Mouse (Mus musculus): ENCODE data around the gene Tnfrsf21.

Gene Tnfrsf21

GRCm38 (mm10) chr17:43016371-43017331 lies at the start of gene Tnfrsf21:
TSS of gene Tnfrsf21 (plus strand) at chr17:43016555.
- DNase-seq (ENCODE audit: low spot score) = peak; percentile 97

DNA sequence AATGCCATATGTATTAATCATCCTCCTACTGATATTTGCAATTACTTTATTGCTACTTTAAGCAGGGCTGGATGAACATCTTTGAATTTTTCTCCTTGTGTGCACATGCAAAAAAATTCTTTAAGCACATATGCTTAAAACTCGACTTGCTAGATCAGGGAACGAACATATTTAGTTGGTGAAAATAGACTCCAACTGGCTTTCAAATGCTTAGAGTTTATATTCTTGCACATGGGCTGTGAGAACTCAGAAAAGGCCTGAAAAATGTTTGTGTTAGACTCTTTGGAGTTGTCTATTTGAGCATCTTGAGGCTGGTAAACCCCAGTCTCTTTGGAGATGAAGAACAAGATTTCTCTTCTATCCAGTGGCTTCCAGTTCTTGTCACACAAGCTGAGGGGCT lies 48.2 kb upstream of the Tnfrsf21 start:
- no peak for DNase-seq (ENCODE audit: low spot score)

GRCm38 (mm10) chr17:42975312-42975996 lies 40.9 kb upstream of the Tnfrsf21 start:
- DNase-seq (ENCODE audit: low spot score) = no peak

- DNase-seq (ENCODE audit: low spot score) = no peak
These were observed 38.6 kb upstream of the Tnfrsf21 start for GRCm38 (mm10) chr17:42977766-42978165.

GRCm38 (mm10) chr17:42978345-42978744 lies 38.0 kb upstream of the Tnfrsf21 start:
- no peak for DNase-seq (ENCODE audit: low spot score)

DNA sequence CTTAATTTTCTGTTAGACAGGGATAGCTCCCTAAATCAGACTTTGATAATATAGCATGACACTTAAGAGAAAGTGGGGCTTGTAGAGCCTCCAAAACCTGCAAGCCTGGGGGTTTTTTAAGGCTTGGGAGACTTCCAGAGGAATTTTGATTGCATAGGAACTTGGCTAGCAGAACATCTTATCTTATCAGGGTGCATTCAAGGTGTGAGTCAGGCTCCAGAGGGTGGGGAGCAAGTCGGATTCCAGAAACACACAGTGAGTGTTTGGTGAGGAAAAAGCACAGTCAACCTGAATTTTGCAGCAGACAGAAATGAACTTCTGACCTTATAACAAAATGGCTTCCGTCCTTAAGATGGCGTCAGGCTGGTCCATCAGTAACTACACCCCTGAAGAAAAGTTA lies 34.5 kb upstream of the Tnfrsf21 start:
- DNase-seq (ENCODE audit: low spot score) = no peak

DNA sequence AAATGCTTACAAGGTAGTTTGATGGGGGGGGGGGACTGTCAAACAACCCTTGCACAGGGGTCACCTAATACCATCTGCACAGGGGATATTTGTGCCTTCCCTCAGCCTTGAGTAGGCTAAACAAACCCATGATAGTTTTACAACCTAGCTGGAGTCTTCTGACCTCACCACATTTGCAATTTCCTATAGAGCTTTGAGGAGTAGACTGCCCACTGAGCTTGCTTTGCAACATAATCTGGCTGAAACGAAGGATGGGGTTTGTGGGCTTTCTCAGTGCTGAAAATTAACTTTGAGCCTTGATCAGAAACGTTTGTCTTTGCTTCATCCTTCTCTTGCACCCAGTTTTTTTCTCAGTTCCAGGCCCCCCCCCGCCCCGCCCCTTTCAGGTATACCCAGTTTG lies 33.8 kb upstream of the Tnfrsf21 start:
- no peak for DNase-seq (ENCODE audit: low spot score)

DNA sequence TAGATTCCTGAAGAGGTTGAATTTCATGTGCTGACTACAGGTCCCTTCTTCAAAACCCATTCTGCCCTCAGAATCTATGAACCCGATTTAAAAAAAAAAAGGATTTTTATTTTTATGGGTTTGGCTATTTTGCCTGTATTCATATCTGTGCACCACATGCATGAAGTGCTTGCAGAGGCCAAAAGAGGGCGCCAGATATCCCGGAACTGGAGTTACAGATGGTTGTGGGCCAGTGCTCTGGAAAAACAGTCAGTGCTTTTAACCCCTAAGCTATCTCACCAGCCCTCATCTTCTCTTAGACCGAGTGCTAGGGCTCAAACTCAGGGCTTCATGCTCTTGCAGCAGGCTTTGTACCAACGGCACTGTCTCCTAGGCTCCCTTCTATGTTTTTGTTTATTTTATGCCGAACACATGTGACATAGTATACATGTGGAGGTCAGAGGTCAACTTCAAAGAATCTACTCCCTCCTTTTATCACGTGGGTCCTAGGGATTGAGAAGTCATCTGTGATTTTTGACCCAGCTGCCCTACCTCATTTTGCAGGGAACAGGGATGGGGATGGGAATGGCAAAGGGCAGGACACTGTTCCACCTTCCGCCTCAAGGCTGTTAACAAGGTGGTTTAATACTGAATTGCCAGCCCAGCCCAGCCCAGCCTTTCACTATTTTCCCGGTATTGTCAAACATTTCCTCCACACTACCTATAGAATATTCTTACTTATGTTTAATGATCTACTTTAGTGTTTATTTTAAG lies 30.3 kb upstream of the Tnfrsf21 start:
- no peak for DNase-seq (ENCODE audit: low spot score)

- DNase-seq (ENCODE audit: low spot score) = no peak
These were observed 28.7 kb upstream of the Tnfrsf21 start for GRCm38 (mm10) chr17:42987692-42988091.

DNA sequence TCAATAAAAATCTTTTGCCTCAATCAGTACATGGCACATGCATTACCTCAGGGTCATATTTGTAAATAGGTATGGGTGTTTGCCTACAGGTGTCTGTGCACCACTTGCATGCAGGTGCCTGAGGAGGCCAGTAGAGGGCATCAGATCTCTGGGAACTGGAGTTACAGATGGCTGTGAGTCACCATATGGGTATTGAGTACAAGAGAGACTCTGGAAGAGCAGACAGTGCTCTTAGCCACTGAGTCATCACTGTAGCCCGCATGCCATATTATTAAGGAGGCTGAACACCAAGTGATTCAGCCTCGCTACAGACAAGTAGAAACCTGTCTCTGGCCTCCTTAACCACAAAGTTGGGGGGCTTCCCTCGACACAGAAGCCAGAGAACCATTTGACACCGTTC lies 26.4 kb upstream of the Tnfrsf21 start:
- no peak for DNase-seq (ENCODE audit: low spot score)

DNA sequence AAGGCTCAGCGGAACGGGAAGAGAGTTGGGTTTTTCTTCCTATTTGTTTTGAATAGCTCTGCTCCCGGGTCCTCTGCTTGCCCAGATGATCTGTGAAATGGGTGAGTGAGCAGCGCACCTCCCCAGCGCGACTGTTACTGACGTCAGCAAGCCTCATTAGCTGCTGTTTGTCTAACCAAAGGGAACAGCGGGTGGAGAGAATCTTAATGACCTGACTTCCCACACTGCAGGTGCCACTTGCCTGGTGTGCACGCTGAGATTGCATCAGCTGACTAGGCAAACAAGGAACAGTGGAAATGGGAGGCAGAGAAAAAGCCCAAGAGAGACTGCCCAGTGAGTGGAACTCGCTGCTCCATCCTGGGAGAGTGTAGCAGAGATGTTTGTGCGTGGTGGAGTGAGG lies 25.2 kb upstream of the Tnfrsf21 start:
- DNase-seq (ENCODE audit: low spot score) = no peak

DNA sequence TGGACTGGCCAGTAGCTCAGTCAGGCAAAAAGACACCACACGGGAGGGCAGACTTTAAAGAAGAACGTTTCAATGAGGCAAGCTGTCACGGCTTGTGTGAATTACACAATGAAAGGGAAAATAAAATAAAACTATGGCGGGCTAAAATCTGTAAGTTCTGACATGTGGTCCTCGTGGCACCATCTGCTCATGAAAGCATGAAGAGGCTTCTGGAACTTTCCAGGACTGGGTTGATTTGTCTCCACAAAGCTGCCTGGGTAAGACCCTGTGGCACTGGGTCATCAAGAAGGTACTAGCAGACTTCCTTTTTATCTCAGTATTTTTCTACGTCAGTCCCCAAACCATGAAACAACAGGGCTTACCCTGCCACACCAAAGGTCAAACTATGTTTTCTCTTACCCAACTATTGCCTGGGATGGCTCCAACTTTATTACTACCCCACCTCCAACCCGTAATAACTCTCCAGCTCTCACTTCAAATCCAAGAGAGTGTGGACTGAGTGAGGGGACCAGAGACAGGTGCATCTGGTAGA lies 16.8 kb upstream of the Tnfrsf21 start:
- DNase-seq (ENCODE audit: low spot score) = no peak

DNA sequence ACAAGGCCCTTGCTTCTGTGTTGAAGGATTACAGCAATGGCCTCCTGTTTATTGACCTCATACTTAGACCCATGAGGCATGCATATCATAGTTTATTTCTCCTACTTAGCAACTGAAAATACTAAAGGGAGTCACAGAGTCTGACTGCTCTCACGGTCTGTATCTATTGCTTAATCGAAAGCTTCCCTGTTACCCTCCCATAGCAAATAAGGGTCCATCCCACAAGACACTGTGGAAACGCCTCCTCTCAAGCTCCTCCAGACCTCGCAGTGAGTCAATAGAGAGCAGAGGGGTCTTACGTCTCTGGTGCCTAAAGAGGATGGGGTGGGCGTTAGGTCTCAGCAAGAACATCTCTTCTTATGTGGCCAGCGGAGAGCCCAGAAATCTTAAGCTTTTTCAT lies 15.8 kb upstream of the Tnfrsf21 start:
- no peak for DNase-seq (ENCODE audit: low spot score)

- peak; percentile 83 for DNase-seq (ENCODE audit: low spot score)
These were observed 3.6 kb upstream of the Tnfrsf21 start for GRCm38 (mm10) chr17:43012718-43013117.

DNA sequence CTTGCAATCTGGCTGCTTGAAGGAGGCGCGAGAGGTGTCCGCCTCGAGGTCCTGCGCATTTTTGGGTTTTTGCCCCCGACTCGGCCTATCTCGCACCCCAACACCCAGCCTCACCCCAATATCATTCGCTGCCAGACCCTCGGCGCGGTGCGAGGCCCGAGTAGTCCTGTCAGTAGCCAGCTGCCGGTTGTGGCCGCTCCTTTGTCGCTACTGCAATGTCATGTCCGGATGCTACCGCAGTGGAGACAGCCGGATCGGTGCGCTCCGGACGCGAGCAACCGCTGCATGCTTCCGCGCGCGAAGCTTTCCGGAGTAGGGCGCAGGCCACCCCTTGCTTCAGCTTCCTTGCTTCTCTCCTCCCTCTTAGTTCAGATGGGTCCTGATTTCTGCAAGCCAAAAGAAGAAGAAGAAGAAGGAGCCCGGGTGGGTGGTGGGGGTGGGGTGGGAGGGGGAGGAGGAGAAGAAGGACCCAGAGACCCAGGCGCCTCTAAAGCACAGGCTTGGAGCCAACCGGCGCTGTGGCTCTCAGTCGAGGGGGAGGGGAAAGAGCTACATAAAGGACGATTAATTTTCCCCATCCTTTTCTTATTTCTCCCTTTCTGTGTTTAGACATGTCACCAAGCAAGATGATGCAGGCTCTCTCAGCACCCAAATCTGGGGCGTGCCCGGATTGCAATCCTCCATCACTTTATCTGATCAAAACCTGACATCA lies 1.1 kb downstream of the Tnfrsf21 start:
- DNase-seq (ENCODE audit: low spot score) = peak; percentile 77

DNA sequence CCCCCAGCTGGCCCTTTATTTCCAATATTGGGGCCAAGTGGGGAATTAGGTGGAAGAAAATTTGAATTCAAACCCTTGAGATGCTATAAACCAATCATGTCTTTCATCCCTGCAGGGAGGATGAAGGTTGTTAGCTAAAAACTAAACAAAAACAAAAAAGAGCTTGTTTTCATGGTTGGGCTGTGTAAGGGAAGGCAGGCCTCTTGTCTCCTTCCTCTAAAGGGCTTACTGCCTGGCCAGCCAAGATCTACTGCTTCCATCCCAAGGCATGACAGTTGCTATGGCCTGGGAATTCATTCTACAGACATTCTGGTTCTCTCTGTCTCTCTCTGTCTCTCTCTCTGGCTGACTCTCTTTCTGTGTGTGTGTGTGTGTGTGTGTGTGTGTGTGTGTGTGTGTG lies 1.7 kb downstream of the Tnfrsf21 start:
- DNase-seq (ENCODE audit: low spot score) = no peak

DNA sequence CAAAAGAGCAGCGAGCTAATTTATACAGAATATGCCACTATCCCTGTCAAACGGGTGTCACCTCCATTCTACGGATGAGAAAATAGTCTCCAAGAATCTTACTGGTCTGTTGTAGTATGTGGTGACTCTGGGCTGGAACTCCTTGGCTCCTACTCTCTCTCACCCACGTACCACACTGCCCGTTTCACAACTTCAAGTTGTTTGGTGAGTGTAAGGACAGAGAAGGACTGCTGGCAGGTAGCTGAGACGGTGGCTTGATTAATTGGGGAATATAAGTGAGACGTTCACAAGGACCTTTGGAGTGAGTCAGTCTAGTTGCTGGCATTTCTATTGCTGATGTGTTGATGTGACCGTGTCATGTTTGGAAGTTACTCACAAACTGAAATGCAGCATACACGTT lies 3.3 kb downstream of the Tnfrsf21 start:
- DNase-seq (ENCODE audit: low spot score) = no peak

GRCm38 (mm10) chr17:43021017-43021416 lies 4.7 kb downstream of the Tnfrsf21 start:
- DNase-seq (ENCODE audit: low spot score) = no peak

DNA sequence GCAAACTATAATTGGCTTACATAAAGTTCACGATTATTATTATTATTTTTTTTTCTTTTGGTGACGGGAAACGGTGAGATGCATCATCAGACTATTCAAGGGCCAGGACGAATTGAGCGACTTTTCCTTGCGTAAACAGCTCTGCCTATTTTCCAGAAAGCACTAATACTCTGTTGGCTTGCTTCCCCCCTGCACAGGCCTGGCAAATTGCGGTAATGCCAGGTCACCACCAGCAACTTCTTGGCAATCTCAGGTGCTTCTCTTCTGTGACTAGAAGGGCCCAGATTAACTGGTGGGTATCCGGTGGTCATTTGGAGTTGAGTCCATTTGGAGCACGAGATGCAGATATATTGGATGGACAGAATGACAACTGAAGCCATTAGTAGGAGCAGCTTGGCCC lies 5.7 kb downstream of the Tnfrsf21 start:
- no peak for DNase-seq (ENCODE audit: low spot score)

GRCm38 (mm10) chr17:43023637-43024217 lies 7.4 kb downstream of the Tnfrsf21 start:
- DNase-seq (ENCODE audit: low spot score) = no peak

GRCm38 (mm10) chr17:43024531-43024930 lies 8.2 kb downstream of the Tnfrsf21 start:
- DNase-seq (ENCODE audit: low spot score) = no peak

All from embryo, embryonic 10 days (tissue).